Mouse (Mus musculus) lung, embryonic 14.5 days (tissue): ENCODE measurements around the gene Inafm1. TPM values are rescaled to one million over a fixed set of nuclear protein-coding genes. Genes with fewer than 3 reads are reported as not detected.
"Not testable (repeated sequence)": the region's sequence is repeated elsewhere in the genome, so short reads cannot be mapped to it uniquely, and the experiment has no call there.

Experiments used
- ATAC-seq: fragments of 200-750 bp; cut with Nextera tagmentation; 2 replicates; pipeline ENCODE4 v1.8.0; 2017; ENCODE audit warnings: mild to moderate bottlenecking, moderate TSS enrichment, moderate library complexity; ENCODE audit not compliant: insufficient read depth
- DNase-seq: peaks from one replicate; pipeline ENCODE4 v3.0.0-alpha.2; 2015
- H3K27ac ChIP-seq: fragments of 300-500 bp; sonication (generic); 2 replicates; pipeline ENCODE4 v1.5.1; 2014; ENCODE audit warnings: low read depth, mild to moderate bottlenecking, moderate library complexity
- H3K27me3 ChIP-seq: fragments of 300-500 bp; sonication (generic); 2 replicates; pipeline ENCODE4 v1.6.1; 2014; ENCODE audit warnings: low read length, control low read depth; ENCODE audit not compliant: insufficient read depth
- H3K36me3 ChIP-seq: fragments of 300-500 bp; sonication (generic); 2 replicates; pipeline ENCODE4 v1.6.1; 2014; ENCODE audit warnings: control low read depth; ENCODE audit not compliant: insufficient read depth
- H3K4me1 ChIP-seq: fragments of 300-500 bp; sonication (generic); 2 replicates; pipeline ENCODE4 v1.6.1; 2014; ENCODE audit warnings: antibody characterized with exemption, control low read depth; ENCODE audit not compliant: insufficient read depth
- H3K4me2 ChIP-seq: fragments of 300-500 bp; sonication (generic); 2 replicates; pipeline ENCODE4 v1.6.1; 2014; ENCODE audit warnings: mild to moderate bottlenecking
- H3K4me3 ChIP-seq: fragments of 300-500 bp; sonication (generic); 2 replicates; pipeline ENCODE4 v1.5.1; 2014; ENCODE audit warnings: low read depth, low read length
- H3K9ac ChIP-seq: fragments of 300-500 bp; sonication (generic); 2 replicates; pipeline ENCODE4 v1.6.1; 2014
- H3K9me3 ChIP-seq: fragments of 300-500 bp; sonication (generic); 2 replicates; pipeline ENCODE4 v1.6.1; 2016; ENCODE audit warnings: low read depth, low read length, control low read depth
- CTCF ChIP-seq: IDR thresholded peaks from 2 replicates; pipeline ENCODE4 v1.5.1; 2016; ENCODE audit warnings: antibody characterized with exemption, low read depth
- WGBS: fragments of 180-500 bp; shearing (Covaris S2); extraction: QIAGEN DNeasy Blood & Tissue Kit; methylation state at CpG from one replicate; pipeline ENCODE4 v1.1.7; 2014; 5-methylcytosine and 5-hydroxymethylcytosine counted together
- polyA plus RNA-seq: library from polyadenylated mRNA; unstranded; fragments of >200 nt; fragmentation: Nextera tagmentation; extraction: Ambion mirVana; gene quantifications from 2 replicates; pipeline ENCODE4 v1.2.1, GENCODE M21; 2014

Inafm1 gene
- polyA plus RNA-seq, 1 experiment from 2014 or later: 14.5 TPM

DNA sequence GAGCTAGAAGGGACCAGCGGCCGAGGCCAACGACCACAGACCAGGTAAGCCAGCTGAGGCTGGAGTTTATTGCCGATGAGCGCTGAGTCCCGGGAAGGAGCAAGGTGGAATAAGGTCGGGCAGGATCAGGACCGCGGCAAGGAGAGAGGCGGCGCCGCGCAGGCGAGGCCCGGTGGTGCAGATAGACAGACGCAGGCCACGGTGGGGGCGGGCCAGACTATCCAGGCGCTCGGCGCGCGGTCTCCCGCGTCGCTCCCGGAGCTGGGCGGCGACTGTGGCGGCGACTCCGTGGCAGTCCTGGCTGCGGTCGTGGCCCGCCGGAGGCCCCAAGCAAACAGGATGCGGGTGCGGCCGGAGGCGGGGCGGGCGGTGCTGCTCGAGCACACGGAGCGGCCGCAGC is 736 bp downstream of the Inafm1 start:
- peaks cover 6% of the 10 kb centered on the region for H3K4me1 ChIP-seq
- peak overlapping the region; percentile 81 for H3K9ac ChIP-seq
- peak; percentile 83 for ATAC-seq
- peak overlapping the region; percentile 77 for H3K4me3 ChIP-seq
- H3K4me2 ChIP-seq: peak overlapping the region; percentile 89
- DNase-seq: peak; percentile 78
- no peaks in the 10 kb centered on the region for H3K9me3 ChIP-seq
- peaks cover 26% of the 10 kb centered on the region for H3K36me3 ChIP-seq
- no peaks in the 10 kb centered on the region for H3K27me3 ChIP-seq
- peak; percentile 35; the same call in 1 of the 2 replicates for TF ChIP-seq CTCF
- WGBS: under 1% methylated on average over 46 of the region's 46 CpGs
- peak overlapping the region; percentile 96 for H3K27ac ChIP-seq

DNA sequence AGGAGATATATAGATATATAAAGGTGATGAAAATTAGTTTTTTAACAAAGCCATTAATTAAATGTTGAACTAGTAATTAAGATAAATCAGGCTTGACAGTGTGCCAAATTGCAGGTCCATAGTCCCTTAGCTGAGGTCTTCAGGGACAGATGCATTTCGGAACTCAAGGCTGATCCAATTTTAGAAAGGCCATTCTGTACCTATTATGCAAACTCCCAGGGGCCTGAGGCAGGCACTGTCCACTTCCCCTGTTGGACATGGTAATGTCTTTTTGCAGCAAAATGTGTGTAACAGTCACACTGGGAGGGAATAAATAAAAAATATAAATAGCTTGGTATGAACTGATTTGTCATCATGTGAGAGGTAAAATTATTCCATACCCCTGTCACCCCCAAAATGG is 2.3 kb downstream of the Inafm1 start:
- peaks cover 6% of the 10 kb centered on the region for H3K4me1 ChIP-seq
- no peak overlapping the region for H3K4me3 ChIP-seq
- H3K9ac ChIP-seq: no peak overlapping the region
- ATAC-seq (no peak), DNase-seq (no peak)
- WGBS: 82% methylated on average over 1 of the region's 1 CpGs
- TF ChIP-seq CTCF: no peak
- no peak overlapping the region for H3K27ac ChIP-seq
- H3K27me3 ChIP-seq: no peaks in the 10 kb centered on the region
- H3K4me2 ChIP-seq: no peak overlapping the region; the same call in 1 of the 2 replicates
- no peaks in the 10 kb centered on the region for H3K9me3 ChIP-seq
- peaks cover 11% of the 10 kb centered on the region for H3K36me3 ChIP-seq

- not testable (repeated sequence) for H3K36me3 ChIP-seq, H3K9ac ChIP-seq, H3K27ac ChIP-seq, DNase-seq, ATAC-seq, H3K4me3 ChIP-seq, H3K4me1 ChIP-seq, H3K4me2 ChIP-seq, H3K9me3 ChIP-seq, H3K27me3 ChIP-seq
- 74% methylated on average over 7 of the region's 7 CpGs for WGBS
Observed at GRCm38 (mm10) chr7:16266593-16266992, 6.8 kb downstream of the Inafm1 start.

DNA sequence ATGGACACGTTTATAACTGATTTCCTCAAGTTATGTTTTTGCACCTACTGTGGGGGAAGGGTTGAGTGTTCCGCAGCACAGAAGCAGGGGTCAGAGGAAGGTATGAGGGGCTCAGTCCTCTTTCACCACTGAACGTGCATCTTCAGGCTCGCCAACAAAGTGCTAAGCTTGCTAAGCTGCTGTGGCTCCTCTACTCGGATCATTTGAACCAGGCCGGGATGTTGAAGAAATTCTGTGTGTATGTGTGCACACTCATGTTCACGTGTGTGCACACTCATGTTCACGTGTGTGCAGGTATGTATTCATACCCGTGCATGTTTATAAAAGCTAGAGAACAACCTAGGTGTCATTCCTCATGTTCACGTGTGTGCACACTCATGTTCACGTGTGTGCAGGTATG is 7.6 kb downstream of the Inafm1 start:
- Histone ChIP-seq H3K9me3 (no peaks in the 10 kb centered on the region; the same call in 1 of the 2 replicates), H3K36me3 (no peaks in the 10 kb centered on the region), H3K4me3 (no peak overlapping the region), H3K27me3 (no peaks in the 10 kb centered on the region), H3K4me2 (no peak overlapping the region), H3K27ac (no peak overlapping the region), H3K9ac (no peak overlapping the region), H3K4me1 (no peaks in the 10 kb centered on the region)
- TF ChIP-seq CTCF: no peak
- 87% methylated on average over 11 of the region's 11 CpGs for WGBS
- no peak for DNase-seq
- no peak for ATAC-seq

- H3K4me3 ChIP-seq: no peak overlapping the region
- WGBS: 85% methylated on average over 5 of the region's 5 CpGs
- no peaks in the 10 kb centered on the region for H3K27me3 ChIP-seq
- H3K36me3 ChIP-seq: no peaks in the 10 kb centered on the region
- no peak overlapping the region for H3K9ac ChIP-seq
- TF ChIP-seq CTCF: no peak
- DNase-seq (no peak), ATAC-seq (no peak)
- H3K4me2 ChIP-seq: no peak overlapping the region
- no peaks in the 10 kb centered on the region; the same call in 1 of the 2 replicates for H3K9me3 ChIP-seq
- H3K27ac ChIP-seq: no peak overlapping the region
- H3K4me1 ChIP-seq: no peaks in the 10 kb centered on the region
Observed at GRCm38 (mm10) chr7:16263843-16264242, 9.6 kb downstream of the Inafm1 start.

DNA sequence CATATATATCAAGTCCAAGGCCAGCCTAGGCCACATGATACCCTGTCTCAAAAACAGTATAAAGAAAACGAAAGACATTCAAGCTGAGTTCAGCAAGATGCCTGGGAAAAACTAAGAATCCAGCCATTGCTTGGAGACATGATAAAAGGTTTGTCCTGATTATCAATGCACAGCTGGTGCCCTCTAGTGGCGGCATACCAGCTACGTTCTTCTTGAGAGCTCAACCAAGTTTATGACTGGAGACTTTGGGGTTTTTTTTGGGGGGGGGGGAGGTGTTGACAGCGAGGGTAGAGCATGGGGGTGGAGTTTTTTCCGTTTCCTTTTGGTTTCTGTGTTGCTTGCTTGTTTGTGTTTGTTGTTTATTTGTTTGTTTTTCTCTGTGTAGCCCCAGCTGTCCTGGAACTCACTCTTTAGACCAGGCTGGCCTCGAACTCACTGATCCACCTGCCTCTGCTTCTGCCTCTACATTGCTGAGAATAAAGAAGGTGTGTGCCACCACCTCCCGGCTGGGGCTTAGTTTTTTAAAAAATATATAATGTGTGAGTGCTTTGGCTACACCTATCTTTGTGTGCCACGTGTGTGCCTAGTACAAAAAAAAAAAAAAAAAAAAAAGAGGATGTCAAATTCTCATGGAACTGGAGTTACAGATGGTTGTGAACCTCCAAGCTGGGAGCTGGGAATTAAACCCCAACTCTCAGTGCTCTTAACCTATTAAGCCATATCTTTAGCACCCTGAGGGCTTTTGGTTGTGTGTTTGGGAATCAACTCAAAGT is 10.2 kb downstream of the Inafm1 start:
- ATAC-seq: no peak
- H3K27ac ChIP-seq: no peak overlapping the region
- 31% methylated on average over 8 of the region's 8 CpGs for WGBS
- peak; percentile 90 for DNase-seq
- H3K9ac ChIP-seq: no peak overlapping the region
- peak; percentile 81 for TF ChIP-seq CTCF
- H3K4me2 ChIP-seq: no peak overlapping the region
- no peaks in the 10 kb centered on the region for H3K36me3 ChIP-seq
- H3K9me3 ChIP-seq: no peaks in the 10 kb centered on the region; the same call in 1 of the 2 replicates
- no peaks in the 10 kb centered on the region for H3K27me3 ChIP-seq
- H3K4me1 ChIP-seq: no peaks in the 10 kb centered on the region
- no peak overlapping the region for H3K4me3 ChIP-seq

DNA sequence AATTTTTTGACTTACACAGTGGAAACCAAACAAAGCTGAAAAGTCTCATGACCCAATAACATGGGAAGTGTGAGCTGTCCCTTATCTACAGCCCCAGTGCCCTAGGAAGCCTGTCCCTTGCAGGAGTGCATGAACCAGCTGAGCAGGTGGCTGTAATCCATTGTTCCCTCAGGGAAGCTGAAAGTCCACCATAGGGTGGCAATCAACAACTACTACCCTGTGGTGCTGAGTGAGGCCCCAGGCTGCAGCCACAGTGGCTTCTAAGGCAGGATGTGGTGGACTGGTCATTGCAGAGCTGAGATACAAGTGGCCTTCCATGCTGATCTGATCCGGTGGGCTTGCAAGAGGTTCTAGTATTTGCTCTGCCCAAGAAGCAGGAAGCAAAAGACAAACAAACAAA is 12.3 kb downstream of the Inafm1 start:
- no peaks in the 10 kb centered on the region for H3K36me3 ChIP-seq
- H3K4me1 ChIP-seq: no peaks in the 10 kb centered on the region
- DNase-seq (no peak), ATAC-seq (no peak)
- H3K27me3 ChIP-seq: no peaks in the 10 kb centered on the region
- H3K4me3 ChIP-seq: no peak overlapping the region
- no peak for TF ChIP-seq CTCF
- no peaks in the 10 kb centered on the region; the same call in 1 of the 2 replicates for H3K9me3 ChIP-seq
- no peak overlapping the region for H3K27ac ChIP-seq
- 37% methylated on average over 1 of the region's 1 CpGs for WGBS
- H3K4me2 ChIP-seq: no peak overlapping the region
- H3K9ac ChIP-seq: no peak overlapping the region
